Comparison of ENCODE assay signal across 15 mouse cellular contexts in the genomic region with DNA sequence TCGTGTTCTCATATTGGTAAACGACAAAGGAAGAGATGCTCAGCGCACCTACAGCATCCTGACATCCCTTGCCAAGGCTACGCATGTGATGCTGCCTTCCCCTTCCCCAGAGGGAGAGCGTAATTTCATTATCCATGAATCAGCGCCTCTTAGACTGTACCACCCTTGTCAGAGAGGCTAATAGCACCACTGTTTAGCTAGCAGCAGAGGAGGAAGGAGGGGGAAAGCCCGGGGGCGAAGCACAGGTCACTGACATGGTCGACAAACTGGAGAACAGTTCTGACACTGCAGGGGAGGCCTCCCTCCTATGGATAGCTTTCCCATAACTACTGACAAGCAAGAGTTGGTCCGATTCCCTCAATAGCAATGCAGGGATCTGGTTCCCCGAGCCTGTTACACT. TPM values are rescaled to one million over a fixed set of nuclear protein-coding genes. Genes with fewer than 3 reads are reported as not detected.
DNase-seq lines count a peak whose midpoint lies in the region; ATAC-seq and TF ChIP-seq lines count a peak whose summit lies in the region.
"Had no signal": no experiment of that assay in that cellular context is flagged by ENCODE, and none has a peak within 500 bp of the region (broad histone marks: within the 10 kb centered on the region; RNA-seq: fewer than 3 reads in every experiment).

No protein-coding gene starts in this region.

- 5% methylated on average over 11 of the region's 11 CpGs for WGBS in cerebellum, adult 2 months
- 27% methylated on average over 11 of the region's 11 CpGs for WGBS in embryonic facial prominence, embryonic 14.5 days

- ATAC-seq in embryonic facial prominence, embryonic 14.5 days (ENCODE audit: low read depth): no peak; the same call in 1 of the 2 replicates
- ATAC-seq: activated CD4-positive, CD25-positive, alpha-beta regulatory T cell, adult 4 months; lung, postnatal 0 days had no signal

- intact Hi-C loops in gastrocnemius, adult 2 months (cut with DNase I): loop anchor here (2.0 kb wide), 1 partner anchor 193 kb away; no protein-coding TSS in a partner anchor

- no peak for TF ChIP-seq POLR2A in cerebellum, adult 2 months (IDR thresholded peaks at IDR 0.05; ENCODE audit: borderline replicate concordance, insufficient read depth, low read length)
- TF ChIP-seq POLR2A in myocyte (IDR thresholded peaks at IDR 0.05; ENCODE audit: insufficient read length, low read depth): no peak

- peak; percentile 11 for DNase-seq in layer of hippocampus, adult 9-10 months (ENCODE audit: low spot score)
- no peak for DNase-seq in layer of hippocampus, postnatal 25 days (ENCODE audit: extremely low spot score in 1 of 2, low spot score in 1 of 2)
- DNase-seq in cerebellum, adult 2 months: peak; percentile 56 to 62
- DNase-seq in embryonic facial prominence, embryonic 14.5 days (ENCODE audit: low spot score): peak; percentile 16
- no peak for DNase-seq in urinary bladder, postnatal 36 days (ENCODE audit: low spot score in 2 of 2)
- DNase-seq in gastrocnemius, postnatal 4 days (ENCODE audit: low spot score in 2 of 2): no peak
- no peak for DNase-seq in gastrocnemius, adult 2 months
- DNase-seq: gastrocnemius, postnatal 10 days; heart, postnatal 36 days had no signal

- TF ChIP-seq CTCF in cerebellum, adult 2 months (IDR thresholded peaks at IDR 0.05; ENCODE audit: borderline replicate concordance, insufficient read depth, low read depth, low read length): no peak
- TF ChIP-seq CTCF in gastrocnemius, adult 2 months (IDR thresholded peaks at IDR 0.05): no peak

- H3K4me2 ChIP-seq in embryonic facial prominence, embryonic 14.5 days (ENCODE audit: low read depth, low read length): no peak overlapping the region
- H3K4me2 ChIP-seq in myocyte (ENCODE audit: low read depth): peak overlapping the region; percentile 26
- H3K4me2 ChIP-seq: stomach, embryonic 15.5 days had no signal

- no peak overlapping the region for H3ac ChIP-seq in myocyte (ENCODE audit: control insufficient read depth, insufficient read length)

- H3K36me3 ChIP-seq in embryonic facial prominence, embryonic 14.5 days (ENCODE audit: control insufficient read depth, insufficient read depth, low read length): no peaks in the 10 kb centered on the region
- H3K36me3 ChIP-seq in myocyte (ENCODE audit: control insufficient read depth, insufficient read depth): no peaks in the 10 kb centered on the region
- H3K36me3 ChIP-seq: stomach, embryonic 15.5 days had no signal

- no peak overlapping the region for H3K9ac ChIP-seq in embryonic facial prominence, embryonic 14.5 days (ENCODE audit: low read depth, low read length)
- H3K9ac ChIP-seq: stomach, embryonic 15.5 days had no signal

- no peaks in the 10 kb centered on the region for H3K27me3 ChIP-seq in cerebellum, adult 2 months (ENCODE audit: control insufficient read depth, insufficient read depth, low read length)
- peaks cover 16% of the 10 kb centered on the region for H3K27me3 ChIP-seq in embryonic facial prominence, embryonic 14.5 days (replicated peaks; ENCODE audit: control insufficient read depth, insufficient read depth, low read length)
- no peaks in the 10 kb centered on the region for H3K27me3 ChIP-seq in myocyte (ENCODE audit: control insufficient read depth, insufficient read depth, insufficient read length)
- H3K27me3 ChIP-seq: CH12.LX had no signal

- H3K79me2 ChIP-seq in myocyte (ENCODE audit: control insufficient read depth, insufficient read depth): no peaks in the 10 kb centered on the region

- peaks cover 16% of the 10 kb centered on the region; the same call in 1 of the 2 replicates for H3K4me1 ChIP-seq in cerebellum, adult 2 months (ENCODE audit: control insufficient read depth, insufficient read depth, low read length)
- H3K4me1 ChIP-seq in embryonic facial prominence, embryonic 14.5 days (ENCODE audit: control insufficient read depth, insufficient read depth, low read length): peaks cover 10% of the 10 kb centered on the region; the same call in 1 of the 2 replicates

- H3K9me3 ChIP-seq in embryonic facial prominence, embryonic 14.5 days (ENCODE audit: control insufficient read depth, low read length): no peaks in the 10 kb centered on the region
- H3K9me3 ChIP-seq: stomach, embryonic 15.5 days had no signal

- peak overlapping the region; percentile 11; the same call in 1 of the 2 replicates for H3K27ac ChIP-seq in cerebellum, adult 2 months (ENCODE audit: insufficient read depth, low read length)
- no peak overlapping the region for H3K27ac ChIP-seq in embryonic facial prominence, embryonic 14.5 days (replicated peaks; ENCODE audit: low read depth, low read length)
- H3K27ac ChIP-seq in gastrocnemius, adult 2 months: no peak overlapping the region
- H3K27ac ChIP-seq: stomach, embryonic 15.5 days had no signal

- peak overlapping the region; percentile 78 for H3K4me3 ChIP-seq in cerebellum, adult 2 months (replicated peaks; ENCODE audit: insufficient read depth, low read depth, low read length)
- H3K4me3 ChIP-seq in embryonic facial prominence, embryonic 14.5 days (ENCODE audit: low read depth, low read length): no peak overlapping the region
- no peak overlapping the region for H3K4me3 ChIP-seq in myocyte
- H3K4me3 ChIP-seq in gastrocnemius, adult 2 months: no peak overlapping the region
- H3K4me3 ChIP-seq: stomach, embryonic 15.5 days had no signal

TF ChIP-seq in myocyte, 11 proteins besides CTCF, POLR2A, EP300 and RAD21:
- TF ChIP-seq MYOD1 (IDR thresholded peaks at IDR 0.05; ENCODE audit: control insufficient read depth in 1 of 3, insufficient read length in 2 of 3, low read depth in 2 of 3) (no peak), USF1 (IDR thresholded peaks at IDR 0.05; ENCODE audit: low read depth) (no peak), E2F4 (IDR thresholded peaks at IDR 0.05; ENCODE audit: insufficient read depth) (no peak), SRF (IDR thresholded peaks at IDR 0.05; ENCODE audit: control insufficient read depth, insufficient read length, low read depth) (no peak), TCF12 (IDR thresholded peaks at IDR 0.05; ENCODE audit: insufficient read depth, poor library complexity, severe bottlenecking) (no peak), REST (IDR thresholded peaks at IDR 0.05; ENCODE audit: insufficient read depth, insufficient read length) (no peak), MAX (IDR thresholded peaks at IDR 0.05; ENCODE audit: low read depth) (no peak)

RNA-seq across cellular contexts. Expression of gene Lrrtm3, which starts 6.3 kb away (rescaled TPM):
- total RNA-seq in layer of hippocampus, postnatal 25 days (2021): 10 to 100 TPM; 23.6 to 25.5 TPM
- 72.7 and 73.6 TPM in 2 replicates for polyA plus RNA-seq in cerebellum, adult 2 months (2012; rRNA removed)
- polyA plus RNA-seq in embryonic facial prominence, embryonic 14.5 days (2014; fragmentation: Nextera tagmentation; extraction: Ambion mirVana): 3.2 and 5.5 TPM in 2 replicates
- 0.01 TPM for polyA plus RNA-seq in myocyte (2012; fragmentation: generic; extraction: Trizol)
- total RNA-seq in gastrocnemius, postnatal 4 days (2021): 1 to 10 TPM in 1 of 2 experiments, under 1 TPM in 1; 0.91 to 1.0 TPM
- total RNA-seq in gastrocnemius, adult 2 months (2021): under 1 TPM; 0.41 to 0.59 TPM
- total RNA-seq: CH12.LX; common myeloid progenitor, adult 5-6 weeks had no signal
- polyA plus RNA-seq: activated CD4-positive, CD25-positive, alpha-beta regulatory T cell, adult 4 months had no signal

Comparison
In these comparisons a context has a peak if more than half of its experiments do, and no peak if none do; other contexts are left out.
1. DNase-seq: peak in layer of hippocampus, adult 9-10 months (single experiment), cerebellum, adult 2 months (2 of 2) and embryonic facial prominence, embryonic 14.5 days (single experiment); none in layer of hippocampus, postnatal 25 days (0 of 2), urinary bladder, postnatal 36 days (0 of 2), gastrocnemius, postnatal 4 days (0 of 2) and gastrocnemius, adult 2 months (single experiment).
2. RNA of gene Lrrtm3, which starts 6.3 kb away (total RNA-seq): 23.6 to 25.5 TPM in layer of hippocampus, postnatal 25 days; 0.91 to 1.0 TPM in gastrocnemius, postnatal 4 days and 0.41 to 0.59 TPM in gastrocnemius, adult 2 months; every median in the first group is over 10 times any median in the second.